Mouse (Mus musculus) brain, embryonic 14.5 days (tissue): ENCODE measurements around the gene Ovol1.

Source experiments
- CTCF ChIP-seq: fragments of 200-500 bp; IDR thresholded peaks from 2 replicates; pipeline ENCODE4 v1.5.1; 2012; ENCODE audit warnings: inconsistent platforms, mild to moderate bottlenecking, moderate library complexity, borderline replicate concordance; ENCODE audit not compliant: insufficient read depth, insufficient read length; ENCODE audit errors: extremely low read depth
- POLR2A ChIP-seq: fragments of 200-500 bp; IDR thresholded peaks from 2 replicates; pipeline ENCODE4 v1.6.1; 2012; ENCODE audit warnings: mild to moderate bottlenecking, inconsistent platforms, borderline replicate concordance; ENCODE audit not compliant: poor library complexity, insufficient read depth, insufficient read length, severe bottlenecking; ENCODE audit errors: extremely low read depth

DNA sequence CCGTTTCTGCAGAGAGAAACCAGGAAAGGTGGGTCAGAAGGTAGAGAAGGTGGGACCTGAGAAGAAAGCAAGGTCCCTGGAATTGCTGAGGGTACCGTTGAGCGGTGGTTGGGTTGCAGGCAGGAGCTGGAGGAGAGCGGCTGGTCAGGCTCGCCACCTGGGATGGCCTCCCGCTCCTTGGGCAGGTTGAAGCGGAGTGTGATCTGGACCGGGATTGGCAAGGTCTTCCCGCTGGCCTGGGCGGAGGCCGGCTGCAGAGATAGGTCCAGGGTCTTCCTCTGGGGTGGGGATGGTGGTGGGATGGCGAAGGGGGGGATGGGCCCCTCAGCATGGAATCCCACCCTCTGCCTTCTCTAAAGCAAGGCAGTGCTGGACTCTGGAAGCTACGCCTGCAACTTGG is 48.3 kb upstream of the Ovol1 start:
- TF ChIP-seq CTCF, result no peak
- TF ChIP-seq POLR2A, result no peak
